Mouse (Mus musculus) liver, embryonic 12.5 days (tissue): ENCODE data around the gene Kcnh7. TPM values are rescaled to one million over a fixed set of nuclear protein-coding genes. Genes with fewer than 3 reads are reported as not detected.

ENCODE experiments used
- ATAC-seq: fragments of 200-750 bp; cut with Nextera tagmentation; 2 replicates; pipeline ENCODE4 v1.8.0; 2017; ENCODE audit warnings: moderate number of reproducible peaks, mild to moderate bottlenecking, moderate library complexity
- H3K27ac ChIP-seq: fragments of 300-500 bp; sonication (generic); 2 replicates; pipeline ENCODE4 v1.5.1; 2016; ENCODE audit warnings: mild to moderate bottlenecking
- H3K27me3 ChIP-seq: fragments of 300-500 bp; sonication (generic); replicated peaks from 2 replicates; pipeline ENCODE4 v1.6.1; 2016; ENCODE audit warnings: mild to moderate bottlenecking, moderate library complexity
- H3K36me3 ChIP-seq: fragments of 300-500 bp; sonication (generic); 2 replicates; pipeline ENCODE4 v1.6.1; 2016; ENCODE audit warnings: mild to moderate bottlenecking, moderate library complexity
- H3K4me1 ChIP-seq: fragments of 300-500 bp; sonication (generic); 2 replicates; pipeline ENCODE4 v1.6.1; 2016
- H3K4me2 ChIP-seq: fragments of 300-500 bp; sonication (generic); 2 replicates; pipeline ENCODE4 v1.6.1; 2016; ENCODE audit warnings: mild to moderate bottlenecking, moderate library complexity
- H3K4me3 ChIP-seq: fragments of 300-500 bp; sonication (generic); 2 replicates; pipeline ENCODE4 v1.5.1; 2016; ENCODE audit warnings: mild to moderate bottlenecking, moderate library complexity
- H3K9ac ChIP-seq: fragments of 300-500 bp; sonication (generic); 2 replicates; pipeline ENCODE4 v1.6.1; 2016; ENCODE audit warnings: mild to moderate bottlenecking, moderate library complexity
- H3K9me3 ChIP-seq: fragments of 300-500 bp; sonication (generic); replicated peaks from 2 replicates; pipeline ENCODE4 v1.6.1; 2016; ENCODE audit warnings: mild to moderate bottlenecking, moderate library complexity
- WGBS: fragments of 180-500 bp; shearing (Covaris S2); methylation state at CpG from one replicate; pipeline ENCODE4 v1.1.7; 2016; ENCODE audit not compliant: insufficient replicate concordance; 5-methylcytosine and 5-hydroxymethylcytosine counted together
- polyA plus RNA-seq: library from polyadenylated mRNA; unstranded; fragments of >200 nt; fragmentation: Nextera tagmentation; extraction: Ambion mirVana; gene quantifications from 2 replicates; pipeline ENCODE4 v1.2.1, GENCODE M21; 2016

Gene Kcnh7
- polyA plus RNA-seq, 1 experiment from 2014 or later = 0.08 TPM

GRCm38 (mm10) chr2:63090447-63090846, 93.6 kb downstream of the Kcnh7 start:
- 61% methylated on average over 2 of the region's 2 CpGs for WGBS
- H3K36me3 ChIP-seq = no peaks in the 10 kb centered on the region
- no peak for ATAC-seq

DNA sequence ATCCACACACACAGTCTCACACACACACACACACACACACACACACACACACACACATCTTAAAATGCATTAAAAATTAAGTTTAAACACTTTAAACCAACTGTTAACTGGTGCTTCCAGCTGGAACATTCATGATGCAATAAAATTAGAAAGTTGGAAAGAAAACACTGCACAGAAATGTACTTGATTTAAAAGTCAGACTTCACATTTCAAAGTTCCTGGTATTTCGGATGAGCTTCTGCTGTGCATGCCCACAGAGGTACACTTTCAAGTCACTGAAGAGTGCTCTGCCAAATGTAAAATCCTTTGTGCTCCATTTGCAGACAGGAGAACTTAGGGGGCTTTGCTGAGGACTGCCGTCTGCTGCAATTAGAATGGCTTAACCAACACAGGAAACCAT, 125.7 kb downstream of the Kcnh7 start:
- 67% methylated on average over 2 of the region's 2 CpGs for WGBS
- no peaks in the 10 kb centered on the region for H3K27me3 ChIP-seq
- no peak for ATAC-seq
- no peak overlapping the region for H3K4me3 ChIP-seq
- no peaks in the 10 kb centered on the region for H3K4me1 ChIP-seq
- H3K36me3 ChIP-seq = no peaks in the 10 kb centered on the region
- H3K27ac ChIP-seq = no peak overlapping the region
- no peak overlapping the region for H3K4me2 ChIP-seq
- H3K9ac ChIP-seq = no peak overlapping the region
- H3K9me3 ChIP-seq = no peaks in the 10 kb centered on the region

More at GRCm38 (mm10) chr2:63090447-63090846, 93.6 kb downstream of the Kcnh7 start:
- no peaks in the 10 kb centered on the region for H3K27me3 ChIP-seq
- no peak overlapping the region for H3K4me2 ChIP-seq
- no peaks in the 10 kb centered on the region for H3K4me1 ChIP-seq
- no peak overlapping the region for H3K27ac ChIP-seq
- H3K9me3 ChIP-seq = no peaks in the 10 kb centered on the region
- no peak overlapping the region for H3K9ac ChIP-seq
- H3K4me3 ChIP-seq = no peak overlapping the region

DNA sequence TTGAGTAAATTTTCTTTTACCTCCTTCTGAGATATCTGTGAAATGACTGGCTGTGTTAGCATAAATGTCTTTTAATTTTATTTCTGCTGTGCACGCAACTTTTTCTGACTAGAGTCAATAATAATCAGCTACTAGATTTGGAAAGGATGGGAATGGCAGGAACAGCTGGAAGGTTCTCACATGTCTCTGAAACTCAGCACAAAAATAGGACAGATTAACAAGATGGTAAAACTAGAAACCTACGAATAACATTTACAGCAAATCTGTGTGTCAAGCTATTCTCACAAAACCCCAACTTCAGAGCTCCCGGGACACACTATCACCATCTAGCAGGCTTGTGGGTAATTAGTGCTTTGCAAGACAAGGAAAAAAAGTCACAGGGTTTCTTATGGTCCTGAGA, 134.2 kb downstream of the Kcnh7 start:
- ATAC-seq = no peak
- H3K4me2 ChIP-seq = no peak overlapping the region
- no peak overlapping the region for H3K4me3 ChIP-seq
- 72% methylated on average over 3 of the region's 3 CpGs for WGBS
- H3K9ac ChIP-seq = no peak overlapping the region
- no peak overlapping the region for H3K27ac ChIP-seq
- H3K27me3 ChIP-seq = no peaks in the 10 kb centered on the region
- H3K36me3 ChIP-seq = no peaks in the 10 kb centered on the region
- H3K4me1 ChIP-seq = no peaks in the 10 kb centered on the region
- H3K9me3 ChIP-seq = no peaks in the 10 kb centered on the region

DNA sequence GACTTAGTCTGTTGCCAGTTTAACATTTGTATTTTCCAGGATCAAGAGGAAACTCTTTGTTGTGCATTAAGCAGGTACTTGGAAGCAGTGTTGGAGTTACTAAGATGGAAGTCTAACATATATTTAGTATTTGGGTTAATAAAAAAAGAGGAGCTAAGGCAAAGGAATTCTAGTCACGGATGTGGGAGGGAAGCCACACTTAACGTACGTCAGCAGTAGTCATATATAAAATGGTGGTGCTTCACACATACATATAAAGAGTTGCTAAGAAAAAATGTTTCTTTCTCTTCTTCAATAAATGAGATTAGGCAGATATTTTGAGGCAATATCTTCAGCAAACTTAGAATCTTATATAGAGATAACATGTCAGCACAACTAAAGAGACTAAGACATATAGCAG, 144.4 kb downstream of the Kcnh7 start:
- Histone ChIP-seq H3K27ac (no peak overlapping the region), H3K9me3 (no peaks in the 10 kb centered on the region), H3K36me3 (no peaks in the 10 kb centered on the region), H3K9ac (no peak overlapping the region), H3K4me3 (no peak overlapping the region), H3K4me2 (no peak overlapping the region), H3K4me1 (no peaks in the 10 kb centered on the region), H3K27me3 (no peaks in the 10 kb centered on the region)
- WGBS = 78% methylated on average over 3 of the region's 3 CpGs
- ATAC-seq = no peak

- Histone ChIP-seq H3K4me3 (no peak overlapping the region), H3K27ac (no peak overlapping the region), H3K9me3 (no peaks in the 10 kb centered on the region), H3K9ac (no peak overlapping the region), H3K4me2 (no peak overlapping the region), H3K4me1 (no peaks in the 10 kb centered on the region), H3K27me3 (no peaks in the 10 kb centered on the region), H3K36me3 (no peaks in the 10 kb centered on the region)
- no peak for ATAC-seq
Measured at GRCm38 (mm10) chr2:63014909-63015308, 169.2 kb downstream of the Kcnh7 start.

DNA sequence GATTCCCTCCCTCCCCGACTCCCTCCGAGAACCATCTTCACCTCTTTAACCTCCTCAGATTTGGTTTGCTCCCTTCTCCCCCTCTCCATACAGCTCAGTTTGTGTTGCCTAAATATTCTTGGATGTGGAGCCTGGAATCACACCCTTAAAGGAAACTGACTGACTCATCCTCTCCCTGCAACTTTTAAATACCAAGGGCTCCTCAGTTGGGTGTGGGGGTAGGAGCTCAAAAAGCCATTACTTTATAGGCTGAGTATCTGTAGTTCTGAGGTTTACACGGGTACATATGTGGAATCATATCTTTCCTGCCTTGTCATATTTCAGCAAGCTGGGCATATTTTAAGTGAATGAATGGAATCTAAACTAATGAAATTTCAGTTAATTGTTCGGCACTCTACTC, 174.9 kb downstream of the Kcnh7 start:
- Histone ChIP-seq H3K4me2 (no peak overlapping the region), H3K9me3 (no peaks in the 10 kb centered on the region), H3K9ac (no peak overlapping the region), H3K4me3 (no peak overlapping the region), H3K36me3 (no peaks in the 10 kb centered on the region), H3K4me1 (no peaks in the 10 kb centered on the region), H3K27me3 (no peaks in the 10 kb centered on the region), H3K27ac (no peak overlapping the region)
- ATAC-seq = no peak
- 63% methylated on average over 4 of the region's 4 CpGs for WGBS

DNA sequence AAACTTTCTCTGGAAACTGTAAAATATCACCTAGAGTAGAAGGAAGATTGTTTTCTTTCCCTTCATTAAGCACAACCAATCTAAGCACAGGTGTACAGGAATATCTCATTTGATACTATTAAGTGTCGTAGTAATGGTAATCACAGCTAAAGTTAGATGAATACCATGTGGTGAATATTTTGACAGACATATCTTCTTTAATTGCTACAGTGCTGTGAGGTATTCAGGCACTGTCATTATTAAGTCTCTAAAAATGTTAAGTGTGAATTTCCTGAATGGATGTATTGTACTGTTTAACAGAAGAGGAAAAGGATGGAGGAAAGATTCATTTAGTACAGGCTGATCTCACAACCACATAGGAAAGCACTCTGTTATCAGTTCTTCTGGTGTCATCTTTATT, 181.3 kb downstream of the Kcnh7 start:
- Histone ChIP-seq H3K27me3 (no peaks in the 10 kb centered on the region), H3K4me3 (no peak overlapping the region), H3K36me3 (no peaks in the 10 kb centered on the region), H3K4me2 (no peak overlapping the region), H3K4me1 (no peaks in the 10 kb centered on the region), H3K9me3 (no peaks in the 10 kb centered on the region), H3K9ac (no peak overlapping the region), H3K27ac (no peak overlapping the region)
- ATAC-seq = no peak
- 56% methylated on average over 1 of the region's 1 CpGs for WGBS

DNA sequence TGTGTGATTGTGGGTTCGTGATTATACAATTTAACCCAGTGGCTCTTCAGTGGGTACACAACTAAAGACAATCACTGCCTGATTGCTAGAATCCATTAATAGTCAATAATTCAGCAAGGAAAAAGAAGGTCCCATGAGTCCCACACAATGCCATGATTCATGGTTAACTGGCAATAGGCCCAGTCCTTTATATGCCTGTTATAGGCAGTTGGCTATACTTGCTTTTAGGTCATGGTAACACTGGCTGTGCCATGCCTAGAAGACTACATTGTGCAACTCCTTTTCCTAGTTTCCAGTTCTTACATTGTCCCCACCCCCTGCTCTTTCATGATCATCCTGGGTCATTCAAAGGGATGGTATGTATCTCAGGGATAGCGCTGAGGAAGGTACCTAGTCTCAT, 186.4 kb downstream of the Kcnh7 start:
- 68% methylated on average over 2 of the region's 2 CpGs for WGBS
- no peak for ATAC-seq
- Histone ChIP-seq H3K4me2 (no peak overlapping the region), H3K27ac (no peak overlapping the region), H3K36me3 (no peaks in the 10 kb centered on the region), H3K9ac (no peak overlapping the region), H3K4me3 (no peak overlapping the region), H3K9me3 (no peaks in the 10 kb centered on the region), H3K4me1 (no peaks in the 10 kb centered on the region), H3K27me3 (no peaks in the 10 kb centered on the region)

GRCm38 (mm10) chr2:62988616-62989015, 195.5 kb downstream of the Kcnh7 start:
- no peaks in the 10 kb centered on the region for H3K9me3 ChIP-seq
- no peak overlapping the region for H3K4me2 ChIP-seq
- ATAC-seq = no peak
- no peaks in the 10 kb centered on the region for H3K4me1 ChIP-seq
- H3K27me3 ChIP-seq = no peaks in the 10 kb centered on the region
- H3K36me3 ChIP-seq = no peaks in the 10 kb centered on the region
- no peak overlapping the region for H3K27ac ChIP-seq
- no peak overlapping the region for H3K4me3 ChIP-seq
- no peak overlapping the region for H3K9ac ChIP-seq

- ATAC-seq = no peak
- H3K4me2 ChIP-seq = no peak overlapping the region
- no peak overlapping the region for H3K4me3 ChIP-seq
Measured at GRCm38 (mm10) chr2:62983936-62984335, 200.2 kb downstream of the Kcnh7 start.

DNA sequence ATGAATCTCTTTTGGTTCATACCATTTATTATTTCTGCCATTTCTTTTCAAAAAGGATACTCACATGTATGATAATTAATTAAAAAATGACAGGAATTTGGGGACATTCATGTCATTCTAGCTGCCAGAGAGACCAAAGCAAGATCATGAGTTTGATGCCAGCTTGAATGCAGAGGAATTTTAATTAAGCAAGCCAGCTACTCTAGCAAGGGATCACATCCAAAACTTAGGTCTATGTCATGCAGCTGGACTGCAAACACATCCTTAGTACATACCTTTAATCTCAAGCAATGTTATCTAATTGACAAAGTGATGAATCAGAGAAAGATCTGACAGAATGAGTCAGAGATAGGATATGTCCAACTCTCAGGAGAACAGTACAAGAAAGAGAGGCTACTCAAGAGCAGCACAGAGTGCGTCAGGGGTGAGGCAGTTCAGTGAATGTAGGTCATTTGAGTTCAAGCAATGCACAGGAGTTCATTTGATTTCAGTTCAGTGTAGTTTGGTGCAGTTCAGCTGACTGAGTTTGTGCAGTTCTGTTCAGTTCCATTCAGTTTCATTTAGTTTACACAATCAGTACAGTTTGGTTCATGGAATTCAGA, 248.7 kb downstream of the Kcnh7 start:
- WGBS = 66% methylated on average over 1 of the region's 1 CpGs
- no peak for ATAC-seq
- Histone ChIP-seq H3K4me2 (no peak overlapping the region), H3K4me3 (no peak overlapping the region), H3K9ac (no peak overlapping the region), H3K36me3 (no peaks in the 10 kb centered on the region), H3K9me3 (no peaks in the 10 kb centered on the region), H3K27ac (no peak overlapping the region), H3K4me1 (no peaks in the 10 kb centered on the region), H3K27me3 (no peaks in the 10 kb centered on the region)

More at GRCm38 (mm10) chr2:62983936-62984335, 200.2 kb downstream of the Kcnh7 start:
- no peaks in the 10 kb centered on the region for H3K9me3 ChIP-seq
- H3K9ac ChIP-seq = no peak overlapping the region
- no peaks in the 10 kb centered on the region for H3K36me3 ChIP-seq
- 39% methylated on average over 2 of the region's 2 CpGs for WGBS
- H3K4me1 ChIP-seq = no peaks in the 10 kb centered on the region
- no peaks in the 10 kb centered on the region for H3K27me3 ChIP-seq
- no peak overlapping the region for H3K27ac ChIP-seq

DNA sequence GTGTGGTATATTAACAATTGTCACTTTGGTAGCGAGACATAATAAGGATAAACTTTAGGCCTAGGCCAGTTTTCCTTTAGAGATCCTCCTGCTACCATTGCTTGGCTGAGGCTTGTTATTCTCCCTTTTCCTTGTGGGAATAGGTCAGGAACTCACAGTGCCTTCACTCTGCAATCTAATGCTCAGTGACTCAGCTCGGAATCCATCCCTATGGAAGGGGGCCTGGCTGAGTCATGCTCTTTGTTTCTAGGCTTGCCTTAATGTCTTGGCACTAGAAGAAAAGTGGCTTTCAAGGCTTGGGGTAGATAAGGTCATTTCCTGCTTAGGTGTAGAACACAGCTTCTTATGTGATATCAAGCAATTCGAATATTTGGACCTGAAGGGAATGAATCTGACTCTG, 255.6 kb downstream of the Kcnh7 start:
- Histone ChIP-seq H3K9me3 (no peaks in the 10 kb centered on the region), H3K27ac (no peak overlapping the region), H3K4me3 (no peak overlapping the region), H3K27me3 (no peaks in the 10 kb centered on the region), H3K9ac (no peak overlapping the region), H3K4me2 (no peak overlapping the region), H3K4me1 (no peaks in the 10 kb centered on the region), H3K36me3 (no peaks in the 10 kb centered on the region)
- WGBS = 50% methylated on average over 3 of the region's 3 CpGs
- no peak for ATAC-seq

DNA sequence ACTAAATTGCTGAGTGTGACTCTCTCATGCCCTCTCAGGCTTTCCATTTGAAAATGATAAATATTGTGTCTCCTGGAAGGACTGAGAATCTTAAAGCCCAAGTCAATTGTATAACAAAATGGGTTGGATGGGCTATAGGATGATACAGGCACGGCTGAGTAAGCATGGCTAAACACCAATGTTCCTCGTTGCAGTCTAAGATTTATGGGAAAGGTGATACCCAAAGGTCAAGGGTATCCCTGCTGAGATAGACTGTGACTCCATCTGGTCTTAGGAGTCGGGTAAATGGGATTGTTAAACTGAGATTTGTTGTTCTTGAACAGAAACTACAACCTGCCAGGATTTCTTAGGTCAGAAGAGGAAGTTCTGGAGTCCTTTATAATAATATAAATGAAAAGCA, 256.0 kb downstream of the Kcnh7 start:
- no peaks in the 10 kb centered on the region for H3K9me3 ChIP-seq
- H3K27me3 ChIP-seq = no peaks in the 10 kb centered on the region
- no peak overlapping the region for H3K27ac ChIP-seq
- no peak for ATAC-seq
- no peak overlapping the region for H3K9ac ChIP-seq
- H3K4me1 ChIP-seq = no peaks in the 10 kb centered on the region
- H3K4me2 ChIP-seq = no peak overlapping the region
- H3K36me3 ChIP-seq = no peaks in the 10 kb centered on the region
- no peak overlapping the region for H3K4me3 ChIP-seq
- WGBS = 38% methylated on average over 3 of the region's 3 CpGs
